ENCODE assay signal across 8 mouse cellular contexts in genomic region chr8:111941101-111941454, GRCm38 (mm10). TPM values are rescaled to one million over a fixed set of nuclear protein-coding genes. Genes with fewer than 3 reads are reported as not detected.
DNase-seq lines count a peak whose midpoint lies in the region; ATAC-seq and TF ChIP-seq lines count a peak whose summit lies in the region.

No protein-coding gene starts in this region.

- no peak for ATAC-seq in neural tube, embryonic 11.5 days (ENCODE audit: insufficient read depth, low FRiP score, low TSS enrichment)

- TF ChIP-seq POLR2A in kidney, adult 2 months (IDR thresholded peaks at IDR 0.05; ENCODE audit: low read depth, low read length) = no peak

- no peak for TF ChIP-seq CTCF in kidney, adult 2 months (conservative IDR thresholded peaks at IDR 0.05; ENCODE audit: insufficient read depth, insufficient read length, low read depth, low read length)

- H3K4me1 ChIP-seq in embryonic facial prominence, embryonic 10.5 days = peaks cover 20% of the 10 kb centered on the region
- peaks cover 3% of the 10 kb centered on the region; the same call in 1 of the 2 replicates for H3K4me1 ChIP-seq in kidney, adult 2 months (ENCODE audit: control insufficient read depth, insufficient read depth, low read length)
- peaks cover 9% of the 10 kb centered on the region for H3K4me1 ChIP-seq in neural tube, embryonic 11.5 days (ENCODE audit: control insufficient read depth, insufficient read depth, low read length)

- no peaks in the 10 kb centered on the region for H3K27me3 ChIP-seq in embryonic facial prominence, embryonic 10.5 days (replicated peaks; ENCODE audit: low read depth, poor library complexity, severe bottlenecking)
- no peaks in the 10 kb centered on the region for H3K27me3 ChIP-seq in kidney, adult 2 months (replicated peaks; ENCODE audit: control insufficient read depth, insufficient read depth, low read length)
- no peaks in the 10 kb centered on the region for H3K27me3 ChIP-seq in neural tube, embryonic 11.5 days (ENCODE audit: control insufficient read depth, insufficient read depth, low read length)

- under 1% methylated on average over 23 of the region's 23 CpGs for WGBS in embryonic facial prominence, embryonic 10.5 days
- under 1% methylated on average over 23 of the region's 23 CpGs for WGBS in kidney, adult 2 months
- under 1% methylated on average over 23 of the region's 23 CpGs for WGBS in neural tube, embryonic 11.5 days

- peak overlapping the region; percentile 90 for H3K27ac ChIP-seq in embryonic facial prominence, embryonic 10.5 days (replicated peaks)
- peak overlapping the region; percentile 37; the same call in 1 of the 2 replicates for H3K27ac ChIP-seq in kidney, adult 2 months (ENCODE audit: insufficient read depth, low read depth, low read length)
- no peak overlapping the region for H3K27ac ChIP-seq in neural tube, embryonic 11.5 days (ENCODE audit: low read depth, low read length)

- H3K36me3 ChIP-seq in embryonic facial prominence, embryonic 10.5 days (replicated peaks) = peaks cover 43% of the 10 kb centered on the region
- H3K36me3 ChIP-seq in kidney, adult 2 months (ENCODE audit: control insufficient read depth, insufficient read depth, low read length) = peaks cover 3% of the 10 kb centered on the region; the same call in 1 of the 2 replicates
- H3K36me3 ChIP-seq in neural tube, embryonic 11.5 days (ENCODE audit: control insufficient read depth, insufficient read depth, low read length) = peaks cover 2% of the 10 kb centered on the region

- DNase-seq in B cell, adult 2 months = peak; percentile 64 to 65
- peak; percentile 70 for DNase-seq in T-cell, adult 2 months (ENCODE audit: low spot score)
- peak; percentile 72 for DNase-seq in embryonic facial prominence, embryonic 10.5 days (ENCODE audit: low spot score)
- DNase-seq in heart, adult 8-10 months (ENCODE audit: low spot score) = peak; percentile 16
- peak; percentile 40 for DNase-seq in kidney, adult 2 months
- DNase-seq in lung, adult 18-20 months = peak; percentile 23 to 38
- peak; percentile 59 for DNase-seq in neural tube, embryonic 11.5 days (ENCODE audit: low spot score)
- DNase-seq in testis, postnatal 10 days (ENCODE audit: low spot score) = peak; percentile 79

- peak overlapping the region; percentile 87 for H3K9ac ChIP-seq in neural tube, embryonic 11.5 days (ENCODE audit: low read length)

- H3K4me2 ChIP-seq in neural tube, embryonic 11.5 days (ENCODE audit: low read depth) = peak overlapping the region; percentile 77

- H3K4me3 ChIP-seq in embryonic facial prominence, embryonic 10.5 days = peak overlapping the region; percentile 100
- peak overlapping the region; percentile 92 for H3K4me3 ChIP-seq in kidney, adult 2 months (ENCODE audit: insufficient read depth, low read depth, low read length)
- H3K4me3 ChIP-seq in neural tube, embryonic 11.5 days (ENCODE audit: low read depth, low read length) = peak overlapping the region; percentile 96

- no peaks in the 10 kb centered on the region for H3K9me3 ChIP-seq in embryonic facial prominence, embryonic 10.5 days
- no peaks in the 10 kb centered on the region for H3K9me3 ChIP-seq in neural tube, embryonic 11.5 days (ENCODE audit: control insufficient read depth, low read length)

RNA-seq across cellular contexts. Expression of gene Gabarapl2, which starts 0.6 kb away (rescaled TPM):
- 186 and 194 TPM in 2 replicates for polyA plus RNA-seq in embryonic facial prominence, embryonic 10.5 days (2016; fragmentation: Nextera tagmentation; extraction: Ambion mirVana)
- 100 to 1,000 TPM; 121 to 131 (median 122) TPM for total RNA-seq in heart, adult 8-10 months (2022)
- 53.3 and 74.1 TPM in 2 replicates for polyA plus RNA-seq in kidney, adult 2 months (2012; rRNA removed)
- 314 and 318 TPM in 2 replicates for polyA plus RNA-seq in neural tube, embryonic 11.5 days (2014; fragmentation: Nextera tagmentation; extraction: Ambion mirVana)

RNA-seq across cellular contexts. Expression of gene Tmem231, which starts 7.4 kb away (rescaled TPM):
- 20.1 and 20.2 TPM in 2 replicates for polyA plus RNA-seq in embryonic facial prominence, embryonic 10.5 days (2016; fragmentation: Nextera tagmentation; extraction: Ambion mirVana)
- 1 to 10 TPM; 2.1 to 2.7 (median 2.4) TPM for total RNA-seq in heart, adult 8-10 months (2022)
- 11.2 and 13.6 TPM in 2 replicates for polyA plus RNA-seq in kidney, adult 2 months (2012; rRNA removed)
- polyA plus RNA-seq in neural tube, embryonic 11.5 days (2014; fragmentation: Nextera tagmentation; extraction: Ambion mirVana) = 15.3 and 15.7 TPM in 2 replicates

RNA-seq across cellular contexts. Expression of gene Chst5, which starts 30.8 kb away (rescaled TPM):
- 2.2 and 2.7 TPM in 2 replicates for polyA plus RNA-seq in embryonic facial prominence, embryonic 10.5 days (2016; fragmentation: Nextera tagmentation; extraction: Ambion mirVana)
- not detected for total RNA-seq in heart, adult 8-10 months (2022)
- 0.06 TPM in 1 of 2 replicates, not detected in the other for polyA plus RNA-seq in kidney, adult 2 months (2012; rRNA removed)
- 3.2 and 4.3 TPM in 2 replicates for polyA plus RNA-seq in neural tube, embryonic 11.5 days (2014; fragmentation: Nextera tagmentation; extraction: Ambion mirVana)

RNA-seq across cellular contexts. Expression of gene Adat1, which starts 51.0 kb away (rescaled TPM):
- 15.7 and 17.1 TPM in 2 replicates for polyA plus RNA-seq in embryonic facial prominence, embryonic 10.5 days (2016; fragmentation: Nextera tagmentation; extraction: Ambion mirVana)
- total RNA-seq in heart, adult 8-10 months (2022) = 1 to 10 TPM; 1.5 to 2.1 (median 1.8) TPM
- 2.9 and 3.3 TPM in 2 replicates for polyA plus RNA-seq in kidney, adult 2 months (2012; rRNA removed)
- polyA plus RNA-seq in neural tube, embryonic 11.5 days (2014; fragmentation: Nextera tagmentation; extraction: Ambion mirVana) = 8.7 and 10.1 TPM in 2 replicates

Comparison
In these comparisons a context has a peak if more than half of its experiments do, and no peak if none do; other contexts are left out.
1. DNase-seq: peak in every context shown above with its lines; median percentile 79 in testis, postnatal 10 days; 72 in embryonic facial prominence, embryonic 10.5 days; 70 in T-cell, adult 2 months; 64 in B cell, adult 2 months; 59 in neural tube, embryonic 11.5 days; 40 in kidney, adult 2 months; 30 in lung, adult 18-20 months; 16 in heart, adult 8-10 months.